Mouse (Mus musculus) thymus, adult 18-20 months (tissue): ENCODE results near the gene Ccdc162.

ENCODE experiments used
- DNase-seq, 2 experiments: peaks; one replicate each; pipeline ENCODE4 v3.0.0; 2022; ENCODE audit warnings: mixed read lengths in 2 of 2

Gene Ccdc162

DNA sequence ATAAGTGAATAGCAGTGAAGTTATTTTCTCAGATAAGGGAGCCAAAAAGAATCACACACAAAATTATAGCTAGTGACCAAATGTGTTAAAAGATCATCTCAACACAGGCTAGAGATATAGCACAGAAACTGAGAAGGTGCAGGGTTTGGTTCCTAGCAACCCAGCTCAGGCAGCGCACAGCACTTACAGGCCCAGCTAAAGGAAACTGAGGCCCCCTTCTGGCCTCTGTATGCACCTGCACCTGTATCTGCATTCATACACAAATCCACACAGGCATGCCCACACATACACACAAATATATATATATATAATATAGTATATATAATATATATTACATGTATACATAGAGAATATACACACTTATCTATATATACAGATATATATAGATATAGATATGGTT, 84.4 kb downstream of the Ccdc162 start:
- no peak for DNase-seq

DNA sequence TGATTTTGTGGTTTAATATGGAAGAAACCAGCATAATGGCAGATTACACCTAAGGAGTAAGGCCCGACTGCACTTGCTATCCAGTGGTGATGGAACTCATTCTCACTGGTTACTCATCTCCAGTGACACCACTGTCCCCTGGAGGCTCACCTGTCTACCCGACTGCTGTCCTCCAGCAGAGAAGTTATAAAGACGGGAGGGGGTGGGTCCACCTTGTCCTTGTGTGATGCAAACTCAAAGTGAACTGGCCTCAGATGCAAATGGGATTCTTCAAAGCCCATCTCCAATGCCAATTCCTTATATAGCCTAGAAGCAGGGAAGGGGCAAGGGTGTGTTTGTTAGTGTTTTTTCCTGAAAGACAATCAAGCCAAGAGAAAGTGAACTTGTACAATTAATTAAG, 89.4 kb downstream of the Ccdc162 start:
- no peak for DNase-seq

DNA sequence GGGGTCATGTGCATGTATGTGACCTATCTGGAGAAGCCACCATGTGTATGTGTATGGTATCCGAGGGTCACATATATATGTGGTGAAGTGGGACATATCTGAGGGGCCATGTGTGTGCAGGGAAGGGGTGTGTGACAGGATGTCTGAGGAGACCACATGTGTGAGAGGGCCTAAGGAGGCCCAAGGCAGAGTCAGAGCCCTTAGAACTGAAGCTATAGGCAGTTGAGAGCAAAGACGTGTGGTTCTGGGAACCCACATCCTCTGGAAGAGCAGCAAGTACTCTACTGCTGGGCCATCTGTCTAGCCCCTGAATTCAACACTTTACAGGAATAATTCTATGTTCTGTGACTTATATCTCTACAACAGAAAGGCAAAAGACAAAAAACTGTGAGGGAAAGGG, 96.4 kb downstream of the Ccdc162 start:
- peak in 1 of 2 experiments; percentile 68 for DNase-seq

DNA sequence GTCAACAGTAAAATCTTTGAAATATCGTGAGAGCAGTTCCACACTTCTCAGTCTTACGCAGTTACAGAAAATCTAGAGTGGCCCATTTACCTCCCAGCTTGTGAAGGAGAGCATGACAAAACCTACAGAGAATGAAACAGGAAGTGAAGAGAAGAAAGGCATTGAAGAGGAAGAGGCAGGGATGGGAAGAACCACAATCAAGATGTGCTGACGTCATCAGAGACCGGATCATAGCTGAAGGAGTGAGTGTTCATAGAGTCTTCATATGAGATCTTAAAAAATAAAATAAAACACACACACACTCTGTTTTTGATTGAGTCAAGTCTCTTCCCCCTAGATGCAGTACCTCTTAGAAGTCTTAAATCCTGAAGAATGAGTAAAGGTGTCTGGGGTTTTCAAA, 100.9 kb downstream of the Ccdc162 start:
- DNase-seq: peak in 1 of 2 experiments; percentile 52

DNA sequence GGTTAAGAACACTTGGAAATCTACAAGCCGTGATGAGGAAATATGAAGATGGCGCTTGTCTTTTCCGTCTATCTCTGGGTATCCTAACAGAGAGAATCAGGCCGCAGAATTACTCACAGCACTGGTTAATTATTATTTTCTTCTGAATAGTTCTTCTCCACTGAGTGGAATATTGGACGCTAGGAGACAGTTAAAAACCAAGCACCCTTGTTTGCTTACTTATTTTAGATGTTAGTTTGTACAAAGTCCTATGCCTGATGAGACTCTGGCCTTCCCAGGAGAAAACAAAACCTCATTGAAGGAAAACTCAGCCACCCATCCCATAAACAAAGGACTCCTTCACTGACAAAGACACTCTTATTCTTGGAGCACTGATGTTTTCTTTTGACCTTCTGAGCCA, 104.5 kb downstream of the Ccdc162 start:
- no peak for DNase-seq

DNA sequence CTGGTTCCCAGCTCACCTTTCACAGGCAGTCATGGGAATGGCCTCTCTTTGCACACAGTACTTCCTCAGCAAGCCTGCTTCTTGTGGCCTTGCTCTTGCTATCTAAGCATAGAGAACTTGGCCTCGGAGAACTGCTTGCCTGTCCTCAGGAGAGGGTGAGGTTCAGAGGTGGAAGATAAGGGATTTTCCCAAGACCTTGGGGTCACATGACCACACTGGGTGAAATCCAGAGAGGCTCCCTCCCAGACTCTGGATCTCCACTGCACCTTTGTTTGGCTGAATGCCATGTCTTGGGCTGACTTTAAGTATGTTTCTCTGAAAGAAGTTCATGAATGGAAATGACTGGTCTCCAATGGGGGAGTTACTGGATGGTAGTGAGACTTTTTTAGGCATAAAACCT, 107.0 kb downstream of the Ccdc162 start:
- DNase-seq: no peak

DNA sequence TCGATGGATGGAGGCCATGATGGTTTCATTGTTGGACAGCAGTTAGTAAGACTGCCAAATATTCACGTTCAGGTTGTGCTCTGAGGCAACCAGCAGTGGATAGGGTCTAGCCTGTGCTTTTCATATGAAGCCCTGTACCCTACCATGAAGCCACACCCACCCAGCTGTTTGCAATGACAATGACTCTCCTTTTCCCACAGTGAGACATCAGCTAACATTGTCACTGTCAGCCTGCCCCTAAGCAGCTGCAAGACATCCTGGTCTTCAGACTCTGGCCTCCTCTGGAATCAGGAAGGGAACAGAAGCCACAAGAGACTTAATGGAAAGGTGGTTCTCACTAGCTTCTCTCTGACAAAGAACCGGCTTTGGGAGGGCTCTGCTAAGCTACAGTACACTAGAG, 107.9 kb downstream of the Ccdc162 start:
- no peak for DNase-seq

DNA sequence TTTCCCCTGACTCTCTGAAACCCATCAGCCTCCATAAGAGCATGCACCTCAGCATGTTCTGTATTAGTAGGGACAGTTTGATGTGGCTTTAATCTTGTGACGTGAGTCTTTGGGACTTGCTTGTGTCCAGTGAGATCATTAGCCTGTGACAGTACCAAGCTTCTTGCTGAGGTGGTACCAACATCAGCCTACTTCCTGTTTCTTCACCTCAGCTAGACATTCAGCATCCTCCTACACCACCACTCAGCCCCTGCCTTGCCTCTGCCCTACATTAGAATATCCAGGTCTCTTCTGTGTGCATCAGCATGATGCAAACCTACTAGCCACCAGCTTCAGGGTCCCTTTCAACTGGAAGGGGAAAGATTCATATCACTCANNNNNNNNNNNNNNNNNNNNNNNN, 113.8 kb downstream of the Ccdc162 start:
- DNase-seq: no peak

DNA sequence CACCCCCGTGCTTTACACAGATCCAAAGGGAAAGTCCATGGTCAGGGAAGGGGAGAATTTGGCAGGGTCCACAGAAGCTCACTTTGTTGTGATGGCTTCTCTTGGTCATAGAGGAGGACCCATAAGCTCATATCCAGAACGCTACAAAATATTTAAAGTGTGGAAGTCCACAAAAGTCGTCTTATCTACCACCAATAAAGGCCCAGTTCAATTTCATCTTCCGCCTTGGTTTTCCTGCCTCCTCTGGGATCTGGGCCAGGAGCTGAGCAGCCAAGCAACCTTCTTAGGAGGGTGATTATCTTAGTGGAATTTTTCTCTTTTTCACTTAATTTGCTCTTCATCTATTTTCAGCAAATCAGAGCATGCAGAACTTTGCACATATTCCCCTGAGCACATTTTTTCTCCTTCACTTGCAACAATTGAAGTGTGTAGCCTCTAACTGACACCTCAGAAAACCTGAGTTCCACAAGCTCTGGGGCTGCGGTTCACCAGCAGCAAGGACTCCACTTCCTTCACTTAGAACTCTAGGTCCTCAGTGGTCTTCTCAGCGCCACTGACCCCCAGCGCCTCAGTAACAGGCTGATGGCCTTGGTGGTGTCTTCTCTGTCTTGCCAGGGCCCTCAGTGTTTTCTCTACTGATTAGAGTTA, 114.4 kb downstream of the Ccdc162 start:
- no peak for DNase-seq

DNA sequence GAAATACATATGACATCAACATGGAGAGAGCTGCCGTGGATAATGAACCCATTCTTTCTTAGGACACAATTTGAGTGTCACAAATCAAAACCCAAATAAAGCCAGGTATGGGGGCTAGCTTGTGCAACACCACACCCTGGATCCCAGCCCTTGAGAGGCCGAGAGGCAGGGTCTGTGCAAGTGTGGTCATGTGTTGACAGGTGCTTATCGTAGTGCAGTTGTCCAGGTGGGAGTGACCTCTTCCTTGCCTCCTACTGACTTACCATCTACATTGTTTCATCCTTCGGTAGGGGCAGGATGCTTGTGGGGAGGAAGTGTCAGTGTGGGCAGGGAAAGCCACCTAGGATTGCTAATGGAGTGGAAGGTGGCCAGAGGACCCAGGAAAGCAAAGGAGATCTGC, 115.1 kb downstream of the Ccdc162 start:
- no peak for DNase-seq

DNA sequence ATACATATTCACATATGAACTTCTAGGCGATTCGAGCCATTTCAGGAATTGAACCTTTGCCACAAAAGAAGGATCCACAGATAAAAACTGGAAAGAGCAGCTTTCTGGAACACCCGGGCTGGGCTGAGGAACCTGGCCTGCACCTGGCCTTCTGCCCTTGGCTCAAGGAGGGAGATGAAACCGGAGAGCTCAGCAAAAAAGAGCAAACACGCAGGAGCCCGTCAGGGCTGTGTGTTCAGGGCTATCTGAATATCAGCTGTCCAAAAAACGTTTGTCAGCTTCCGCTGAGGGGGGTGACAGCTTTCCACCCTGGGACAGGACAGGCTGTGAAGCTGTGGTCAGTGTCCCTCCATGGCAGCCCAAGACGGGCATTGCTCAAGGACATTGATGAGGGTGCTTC, 117.4 kb downstream of the Ccdc162 start:
- no peak for DNase-seq

DNA sequence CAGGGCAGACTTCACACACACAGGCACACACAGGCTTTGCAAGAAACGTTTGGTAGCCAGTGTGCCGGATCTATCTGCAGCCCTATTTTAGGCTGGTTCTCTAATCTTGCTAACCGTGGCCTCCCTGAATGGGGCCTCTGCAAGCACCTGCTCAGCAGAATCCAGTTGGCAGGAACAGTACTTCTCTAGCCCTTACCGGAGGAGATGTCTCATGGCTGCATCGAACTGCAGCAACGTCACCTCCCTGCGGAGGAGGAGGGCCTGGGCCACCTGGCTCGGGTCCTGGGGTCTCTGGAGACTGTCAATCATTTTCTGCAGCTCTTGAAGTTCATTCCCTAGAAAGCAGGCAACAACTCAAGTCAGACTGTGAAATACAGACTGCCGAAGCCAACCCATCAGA, 118.2 kb downstream of the Ccdc162 start:
- DNase-seq: peak; percentile 56 to 69

DNA sequence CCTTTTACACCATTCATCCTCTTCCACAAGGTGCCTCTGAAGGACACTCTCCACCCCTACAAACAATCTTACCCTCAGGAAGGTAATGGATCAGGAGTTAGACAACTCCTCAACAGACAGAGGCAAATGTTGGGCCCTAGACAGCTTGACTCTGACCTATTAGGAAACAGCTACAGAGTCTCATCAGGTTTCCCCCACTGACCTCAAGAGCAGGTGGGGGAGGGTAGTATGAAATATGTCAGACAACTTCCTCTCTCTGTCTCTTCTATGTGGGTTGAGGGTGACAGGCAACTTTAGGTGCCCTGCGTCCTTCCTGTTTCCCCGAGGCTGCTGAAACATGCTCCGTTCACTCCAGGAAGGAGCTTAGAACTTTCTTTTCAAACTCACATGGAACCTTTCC, 120.9 kb downstream of the Ccdc162 start:
- DNase-seq: peak; percentile 52 to 76

DNA sequence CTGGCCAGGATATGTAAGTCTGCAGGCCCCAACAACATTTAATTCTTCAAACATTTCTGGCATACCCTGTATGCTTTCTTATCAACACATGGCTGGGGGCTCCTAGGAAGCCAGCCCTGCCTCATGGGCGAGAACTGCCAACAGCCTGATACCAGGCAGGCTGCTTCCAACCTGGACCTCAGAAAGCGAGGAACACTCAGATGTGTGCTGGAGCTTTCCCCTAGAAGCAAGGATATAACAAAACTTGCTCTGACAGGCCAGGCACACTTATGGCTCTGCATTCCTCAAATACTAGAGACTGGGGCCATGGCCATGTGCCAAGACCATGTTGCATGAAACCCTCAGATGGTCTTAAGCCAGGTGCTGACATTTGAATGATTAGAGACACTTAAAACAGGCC, 121.5 kb downstream of the Ccdc162 start:
- DNase-seq: no peak

DNA sequence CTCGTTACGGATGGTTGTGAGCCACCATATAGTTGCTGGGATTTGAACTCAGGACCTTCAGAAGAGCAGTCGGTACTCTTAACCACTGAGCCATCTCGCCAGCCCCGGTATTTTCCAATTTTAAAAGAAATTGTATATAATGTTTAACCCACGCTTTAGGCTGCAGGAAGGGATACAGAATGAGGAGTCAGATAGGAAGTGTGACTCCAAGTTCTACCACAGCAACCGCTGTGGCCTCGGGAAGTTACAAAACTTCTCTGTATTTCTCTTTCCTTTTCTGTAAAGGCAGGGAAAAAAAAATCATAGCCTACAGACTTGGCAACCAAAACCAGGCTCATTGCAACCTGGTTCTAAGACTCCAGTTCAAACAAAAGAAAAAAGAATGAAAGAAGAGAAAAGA, 122.0 kb downstream of the Ccdc162 start:
- no peak for DNase-seq

DNA sequence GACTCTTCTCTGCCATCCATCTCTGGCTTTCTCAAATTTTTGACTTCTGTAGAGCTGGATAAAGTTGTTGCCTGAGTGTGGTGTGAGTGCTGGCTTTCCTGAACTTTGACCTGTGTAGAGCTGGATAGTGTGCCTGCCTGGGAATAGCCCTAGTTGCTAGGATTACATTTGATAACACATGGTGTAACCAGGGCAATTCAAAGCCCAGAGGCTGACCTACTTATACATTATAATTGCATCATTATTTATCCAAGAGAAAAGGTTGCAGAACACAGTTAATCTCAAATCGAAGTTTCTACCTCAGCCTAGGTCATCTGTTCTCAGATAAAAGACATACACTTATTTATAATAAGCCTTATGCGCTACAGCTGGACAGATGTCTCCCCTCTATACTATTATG, 127.8 kb downstream of the Ccdc162 start:
- DNase-seq: no peak

DNA sequence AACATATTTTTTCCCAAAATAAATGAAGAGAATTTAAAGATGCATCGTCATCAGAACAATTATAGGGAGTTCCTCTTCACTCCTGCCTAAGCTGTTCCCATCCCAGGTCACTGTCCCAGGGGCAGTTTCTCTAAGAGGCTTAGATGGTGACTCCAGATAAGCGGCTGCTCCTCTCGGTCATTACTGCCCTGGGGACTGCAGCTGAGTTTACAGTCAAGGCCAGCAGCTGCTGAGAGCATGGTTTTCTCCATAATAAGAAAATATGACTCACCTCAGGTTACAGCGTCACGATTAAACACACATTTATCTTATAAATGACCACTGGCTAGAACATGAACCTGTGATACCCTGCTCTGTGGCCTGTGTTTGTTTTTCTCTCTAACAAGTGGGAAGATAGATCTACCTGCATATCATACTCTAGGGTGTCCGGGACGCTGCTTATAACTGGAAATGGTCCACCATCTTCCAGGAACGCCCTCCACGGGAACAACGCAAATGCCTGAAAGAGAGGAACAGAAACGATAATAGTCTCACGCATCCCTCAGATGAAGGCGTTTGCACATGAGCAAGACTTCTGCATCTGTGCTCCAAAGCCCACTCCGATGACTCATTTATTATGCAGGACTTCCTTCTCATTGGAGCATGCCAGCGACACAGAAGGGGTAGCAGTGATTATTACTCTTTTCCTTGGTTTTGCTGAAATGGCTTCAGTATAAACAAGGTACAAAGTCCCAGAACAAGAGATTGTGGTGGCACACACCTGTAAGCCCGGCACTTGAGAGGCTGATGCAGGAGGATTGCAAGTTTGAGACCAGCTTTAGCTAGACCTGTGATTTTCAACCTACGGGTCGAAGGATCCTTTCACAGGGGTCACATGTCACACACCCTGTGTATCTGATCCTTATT, 129.2 kb downstream of the Ccdc162 start:
- DNase-seq: no peak

DNA sequence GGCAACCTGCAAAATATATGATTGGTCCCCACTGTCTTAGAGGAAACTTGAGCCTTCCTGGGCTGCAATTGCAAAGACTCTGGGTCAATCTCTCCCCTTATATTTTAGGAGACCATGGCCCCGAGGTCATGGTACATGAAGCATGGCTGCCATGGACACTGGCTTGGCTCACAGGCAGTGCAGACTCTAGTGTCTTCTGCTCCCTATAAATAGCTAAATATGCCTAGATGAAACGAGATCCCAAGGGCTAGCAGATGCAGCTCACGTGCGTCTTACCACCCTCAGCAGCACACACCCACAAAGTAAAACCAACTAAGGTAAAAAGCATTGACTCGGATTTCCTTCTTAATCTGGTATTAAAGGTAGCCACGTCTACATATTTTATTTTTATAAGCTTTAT, 133.1 kb downstream of the Ccdc162 start:
- DNase-seq: no peak

DNA sequence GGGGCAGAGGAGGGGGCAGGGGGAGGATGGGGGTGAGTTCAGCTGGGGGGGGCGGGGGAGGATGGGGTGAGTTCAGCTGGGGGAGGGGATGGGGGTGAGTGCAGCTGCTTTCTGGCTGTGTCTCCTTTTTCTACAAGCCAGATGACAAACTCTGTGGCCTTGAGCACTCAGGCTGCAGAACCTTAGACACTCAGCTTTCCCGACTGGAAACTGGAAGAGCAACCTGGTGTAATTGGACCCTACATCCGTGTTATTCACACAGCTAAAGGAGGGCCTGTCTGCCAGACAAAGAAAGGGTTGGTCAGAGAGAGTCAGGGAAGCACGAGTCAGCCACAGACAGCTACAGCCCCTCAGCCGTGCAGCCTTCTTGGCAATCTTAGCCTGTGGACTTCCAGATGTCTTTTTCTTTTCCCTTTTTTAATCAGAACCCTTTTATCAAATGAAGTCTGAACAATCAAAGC, 133.5 kb downstream of the Ccdc162 start:
- peak in 1 of 2 experiments; percentile 35 for DNase-seq

DNA sequence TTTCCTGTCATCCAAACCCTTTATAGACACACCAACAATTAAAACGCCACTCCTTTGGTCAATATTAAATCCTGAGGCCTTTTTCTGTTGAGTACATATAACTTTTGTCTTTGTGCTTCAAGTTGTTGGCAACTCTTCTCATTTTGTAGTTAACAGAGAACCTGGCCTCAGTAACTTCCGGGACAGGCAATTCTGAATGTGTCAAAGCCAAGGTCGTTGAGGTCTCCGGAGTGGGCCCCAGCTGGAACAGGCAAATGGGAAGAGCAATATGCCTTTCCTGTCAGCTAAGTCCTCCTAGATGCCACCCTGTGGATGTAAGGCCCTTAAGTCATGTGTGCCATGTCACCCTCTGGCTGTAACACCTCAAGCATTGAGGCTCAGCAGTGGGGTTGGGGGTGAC, 136.0 kb downstream of the Ccdc162 start:
- no peak for DNase-seq

DNA sequence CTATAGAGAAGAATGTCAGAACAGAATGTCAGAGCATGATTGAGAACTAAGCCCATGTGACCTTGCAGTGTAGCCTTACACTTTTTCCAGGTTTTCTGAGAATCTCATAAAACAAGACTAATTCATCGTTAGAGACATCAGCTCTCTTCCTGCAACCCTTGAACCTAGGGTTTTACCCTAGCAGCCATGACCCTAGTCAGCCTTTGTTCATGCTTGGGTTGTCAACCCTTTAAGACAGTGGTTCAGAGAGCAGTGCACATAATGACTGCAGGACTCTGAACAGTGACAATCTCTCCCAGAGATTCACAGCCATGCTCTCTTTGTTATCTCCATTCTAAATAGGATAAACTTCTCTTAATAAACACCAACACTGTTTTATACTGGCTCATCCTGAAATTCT, 137.9 kb downstream of the Ccdc162 start:
- DNase-seq: no peak

DNA sequence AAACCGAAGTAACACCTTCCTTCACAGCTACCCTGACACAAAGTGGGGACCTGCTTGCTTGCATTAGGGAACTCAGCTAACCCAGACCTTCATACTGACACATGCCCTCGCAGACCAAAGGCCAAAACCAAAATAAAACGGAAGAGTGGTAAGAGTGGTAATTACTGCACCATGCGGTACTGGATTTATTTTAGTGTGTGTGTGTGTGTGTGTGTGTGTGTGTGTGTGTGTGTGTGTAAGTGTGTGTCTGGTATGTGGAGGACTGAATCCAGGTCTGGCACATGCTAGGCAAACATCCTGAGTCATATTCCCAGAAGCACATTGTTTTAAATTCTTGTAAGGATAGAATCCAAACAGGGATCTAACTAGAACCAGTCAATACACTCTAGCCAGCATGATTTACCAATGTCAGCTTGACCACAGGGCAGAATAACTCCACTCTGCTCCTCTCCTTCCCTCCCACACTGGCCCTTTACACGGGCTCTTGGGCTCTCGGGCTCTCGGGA, 140.1 kb downstream of the Ccdc162 start:
- no peak for DNase-seq

DNA sequence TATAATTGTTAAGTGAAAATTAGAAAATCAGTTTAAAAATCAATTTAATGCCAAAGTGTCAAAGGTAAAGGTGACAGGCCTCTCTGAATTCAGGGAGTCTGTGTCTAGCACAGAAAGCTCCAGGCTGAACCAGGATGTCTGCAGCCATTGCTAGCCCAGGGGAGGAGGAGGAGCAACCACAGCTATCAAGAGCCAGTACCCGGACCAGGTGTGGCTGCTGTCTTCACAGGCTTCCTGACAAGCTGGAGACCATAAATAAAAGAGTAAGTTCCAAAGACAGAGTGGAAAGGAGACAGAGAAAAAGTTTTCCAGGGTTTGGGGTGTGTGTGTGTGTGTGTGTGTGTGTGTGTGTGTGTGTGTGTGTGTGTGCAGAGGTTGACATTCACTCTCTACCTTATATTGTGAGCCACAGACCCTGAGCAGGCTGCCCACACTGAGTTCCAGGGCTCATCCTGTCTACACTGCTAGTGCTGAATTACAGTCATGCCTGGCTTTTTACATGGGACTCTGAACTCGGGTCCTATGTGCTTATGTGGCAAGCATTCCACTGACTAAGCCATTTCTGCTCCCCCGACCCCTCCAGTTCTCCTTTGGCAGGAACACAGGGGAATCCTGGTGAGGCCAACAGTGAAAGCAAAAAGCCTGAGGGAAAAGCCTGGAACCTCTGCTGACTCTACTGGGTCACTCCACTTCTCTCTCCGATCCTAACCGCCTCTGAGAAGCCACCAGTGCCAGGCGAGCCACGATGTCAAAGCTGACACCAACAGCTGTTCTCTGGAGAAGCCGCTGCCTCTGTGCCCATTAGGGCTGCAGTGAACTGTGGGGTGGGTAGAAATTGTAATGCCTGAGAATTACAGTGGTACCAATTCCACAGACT, 140.7 kb downstream of the Ccdc162 start:
- peak in 1 of 2 experiments; percentile 28 for DNase-seq
